Mouse (Mus musculus) CD4-positive, CD25-positive, alpha-beta regulatory T cell, adult 2 months (primary cell): ENCODE measurements around the gene Slc11a1.
A peak's percentile ranks its signal among the peaks of the same experiment; 100 is the strongest.

Experiments
- DNase-seq: peaks from one replicate; pipeline ENCODE4 v3.0.0-alpha.2; 2012; ENCODE audit warnings: low read depth, low spot score

Slc11a1 gene

GRCm38 (mm10) chr1:74353453-74354229 is 21.4 kb upstream of the Slc11a1 start:
- no peak for DNase-seq

- DNase-seq: no peak
Observed at GRCm38 (mm10) chr1:74357531-74357930, 17.5 kb upstream of the Slc11a1 start.

GRCm38 (mm10) chr1:74359952-74360517 is 15.0 kb upstream of the Slc11a1 start:
- DNase-seq: peak; percentile 28

GRCm38 (mm10) chr1:74361812-74362211 is 13.2 kb upstream of the Slc11a1 start, which contains the start of gene Catip:
Catip (plus strand) TSS chr1:74362108.
- peak; percentile 86 for DNase-seq

- DNase-seq: no peak
Observed at GRCm38 (mm10) chr1:74362325-74363229, 12.4 kb upstream of the Slc11a1 start.

GRCm38 (mm10) chr1:74363437-74363836 is 11.6 kb upstream of the Slc11a1 start:
- DNase-seq: no peak

GRCm38 (mm10) chr1:74364270-74364669 is 10.7 kb upstream of the Slc11a1 start:
- no peak for DNase-seq

- peak; percentile 46 for DNase-seq
Observed at GRCm38 (mm10) chr1:74367886-74368645, 6.9 kb upstream of the Slc11a1 start.

- DNase-seq: no peak
Observed at GRCm38 (mm10) chr1:74370040-74370439, 5.0 kb upstream of the Slc11a1 start.

GRCm38 (mm10) chr1:74373372-74373771 is 1.6 kb upstream of the Slc11a1 start:
- DNase-seq: no peak

GRCm38 (mm10) chr1:74375561-74375960 is 566 bp downstream of the Slc11a1 start:
- DNase-seq: no peak

GRCm38 (mm10) chr1:74376396-74376795 is 1.4 kb downstream of the Slc11a1 start:
- DNase-seq: no peak

GRCm38 (mm10) chr1:74379058-74379504 is 4.1 kb downstream of the Slc11a1 start:
- DNase-seq: no peak

- DNase-seq: no peak
Observed at GRCm38 (mm10) chr1:74380484-74380883, 5.5 kb downstream of the Slc11a1 start.

GRCm38 (mm10) chr1:74381588-74382021 is 6.6 kb downstream of the Slc11a1 start:
- DNase-seq: no peak

- no peak for DNase-seq
Observed at GRCm38 (mm10) chr1:74383385-74383784, 8.4 kb downstream of the Slc11a1 start.

- no peak for DNase-seq
Observed at GRCm38 (mm10) chr1:74384525-74384924, 9.5 kb downstream of the Slc11a1 start.

- no peak for DNase-seq
Observed at GRCm38 (mm10) chr1:74385064-74385463, 10.1 kb downstream of the Slc11a1 start.

- no peak for DNase-seq
Observed at GRCm38 (mm10) chr1:74385531-74385930, 10.5 kb downstream of the Slc11a1 start.

GRCm38 (mm10) chr1:74386363-74386713 is 11.3 kb downstream of the Slc11a1 start:
- DNase-seq: no peak

- peak; percentile 95 for DNase-seq
Observed at GRCm38 (mm10) chr1:74386714-74387385, 11.9 kb downstream of the Slc11a1 start.
